Mouse (Mus musculus) stomach, postnatal 0 days (tissue): ENCODE results near the gene Rab11fip4. TPM values are rescaled to one million over a fixed set of nuclear protein-coding genes. Genes with fewer than 3 reads are reported as not detected.

Experiments used
- ATAC-seq: fragments of 200-750 bp; cut with Nextera tagmentation; 2 replicates; pipeline ENCODE4 v1.8.0; 2017; ENCODE audit not compliant: low FRiP score, low TSS enrichment
- DNase-seq: peaks from one replicate; pipeline ENCODE4 v3.0.0-alpha.2; 2016; ENCODE audit warnings: low spot score
- H3K27ac ChIP-seq: fragments of 300-500 bp; sonication (generic); replicated peaks from 2 replicates; pipeline ENCODE4 v1.5.1; 2014; ENCODE audit warnings: mild to moderate bottlenecking, control low read depth
- H3K27me3 ChIP-seq: fragments of 300-500 bp; sonication (generic); 2 replicates; pipeline ENCODE4 v1.6.1; 2014; ENCODE audit warnings: low read length; ENCODE audit not compliant: control insufficient read depth, insufficient read depth
- H3K36me3 ChIP-seq: fragments of 300-500 bp; sonication (generic); 2 replicates; pipeline ENCODE4 v1.6.1; 2014; ENCODE audit warnings: low read length, mixed read lengths; ENCODE audit not compliant: control insufficient read depth, insufficient read depth
- H3K4me1 ChIP-seq: fragments of 300-500 bp; sonication (generic); replicated peaks from 2 replicates; pipeline ENCODE4 v1.6.1; 2014; ENCODE audit warnings: antibody characterized with exemption; ENCODE audit not compliant: control insufficient read depth, insufficient read depth
- H3K4me2 ChIP-seq: fragments of 300-500 bp; sonication (generic); replicated peaks from 2 replicates; pipeline ENCODE4 v1.6.1; 2014; ENCODE audit warnings: low read depth, mild to moderate bottlenecking, control low read depth, moderate library complexity
- H3K4me3 ChIP-seq: fragments of 300-500 bp; sonication (generic); 2 replicates; pipeline ENCODE4 v1.5.1; 2014; ENCODE audit warnings: low read depth, low read length, control low read depth
- H3K9ac ChIP-seq: fragments of 300-500 bp; sonication (generic); 2 replicates; pipeline ENCODE4 v1.6.1; 2014; ENCODE audit warnings: mild to moderate bottlenecking, low read length, control low read depth, mixed read lengths
- H3K9me3 ChIP-seq: fragments of 300-500 bp; sonication (generic); 2 replicates; pipeline ENCODE4 v1.6.1; 2016; ENCODE audit warnings: low read length; ENCODE audit not compliant: control insufficient read depth
- CTCF ChIP-seq: IDR thresholded peaks from 2 replicates; pipeline ENCODE4 v1.5.1; 2016; ENCODE audit warnings: antibody characterized with exemption, low read depth, mild to moderate bottlenecking, moderate library complexity
- EP300 ChIP-seq: optimal IDR thresholded peaks from 2 replicates; pipeline ENCODE3; 2016; ENCODE audit warnings: antibody characterized with exemption
- WGBS: fragments of 180-500 bp; shearing (Covaris S2); extraction: QIAGEN DNeasy Blood & Tissue Kit; methylation state at CpG from one replicate; pipeline ENCODE4 v1.1.7; 2014; 5-methylcytosine and 5-hydroxymethylcytosine counted together
- polyA plus RNA-seq: library from polyadenylated mRNA; unstranded; fragments of >200 nt; fragmentation: Nextera tagmentation; extraction: Ambion mirVana; gene quantifications from 2 replicates; pipeline ENCODE4 v1.2.1, GENCODE M21; 2015

Rab11fip4 gene
- polyA plus RNA-seq, 1 experiment from 2014 or later: 0.98 TPM

DNA sequence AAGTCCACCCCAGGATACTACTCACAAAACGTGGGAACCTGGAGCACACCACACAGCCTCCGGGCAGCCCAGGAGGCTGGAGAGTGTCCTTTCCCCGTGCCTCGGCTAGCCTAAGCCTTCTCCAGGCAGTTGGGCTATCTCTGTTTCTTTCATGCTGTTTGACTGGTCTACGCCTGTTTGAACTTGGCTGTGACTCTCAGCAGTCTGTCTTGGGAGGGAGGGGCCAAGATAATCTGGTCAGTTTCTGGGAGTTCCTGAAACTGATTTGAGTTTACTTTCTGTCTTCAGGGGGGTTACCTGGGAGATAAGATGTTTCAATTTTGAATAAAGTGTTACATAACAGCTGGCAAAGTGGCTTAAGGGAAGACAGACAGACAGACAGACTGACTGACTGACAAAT lies 88.9 kb downstream of the Rab11fip4 start:
- H3K4me3 ChIP-seq: no peak overlapping the region
- WGBS: 52% methylated on average over 5 of the region's 5 CpGs
- H3K4me2 ChIP-seq: no peak overlapping the region
- no peaks in the 10 kb centered on the region for H3K4me1 ChIP-seq
- H3K27me3 ChIP-seq: no peaks in the 10 kb centered on the region
- no peak for DNase-seq
- H3K9me3 ChIP-seq: no peaks in the 10 kb centered on the region
- no peaks in the 10 kb centered on the region for H3K36me3 ChIP-seq
- no peak overlapping the region for H3K27ac ChIP-seq
- no peak overlapping the region for H3K9ac ChIP-seq
- ATAC-seq: peak; percentile 64
- TF ChIP-seq CTCF: no peak
- TF ChIP-seq EP300: no peak

DNA sequence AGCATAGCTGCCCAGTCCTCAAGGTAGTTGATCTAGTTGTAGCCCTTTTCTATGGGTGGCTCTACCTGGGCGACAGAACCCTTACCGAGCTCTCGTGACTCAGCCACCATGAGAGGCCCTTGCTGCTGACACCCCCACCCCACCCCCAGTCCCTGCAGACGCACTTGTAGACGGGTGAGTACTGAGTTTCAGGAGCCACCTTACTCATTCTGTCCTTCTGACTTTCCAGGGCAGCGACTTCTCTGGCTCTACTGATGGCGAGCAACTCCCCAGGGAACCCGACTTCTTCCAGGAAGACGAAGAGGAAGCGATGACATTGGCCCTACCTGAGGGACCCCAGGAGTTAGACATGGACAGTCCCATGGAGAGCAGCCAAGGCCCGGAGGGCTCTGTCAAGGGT lies 89.5 kb downstream of the Rab11fip4 start:
- ATAC-seq (no peak), DNase-seq (no peak)
- Histone ChIP-seq H3K36me3 (no peaks in the 10 kb centered on the region), H3K9me3 (no peaks in the 10 kb centered on the region), H3K27me3 (no peaks in the 10 kb centered on the region), H3K4me2 (no peak overlapping the region), H3K4me3 (no peak overlapping the region), H3K27ac (no peak overlapping the region), H3K4me1 (no peaks in the 10 kb centered on the region), H3K9ac (no peak overlapping the region)
- WGBS: 90% methylated on average over 11 of the region's 11 CpGs
- TF ChIP-seq CTCF (no peak), EP300 (no peak)

DNA sequence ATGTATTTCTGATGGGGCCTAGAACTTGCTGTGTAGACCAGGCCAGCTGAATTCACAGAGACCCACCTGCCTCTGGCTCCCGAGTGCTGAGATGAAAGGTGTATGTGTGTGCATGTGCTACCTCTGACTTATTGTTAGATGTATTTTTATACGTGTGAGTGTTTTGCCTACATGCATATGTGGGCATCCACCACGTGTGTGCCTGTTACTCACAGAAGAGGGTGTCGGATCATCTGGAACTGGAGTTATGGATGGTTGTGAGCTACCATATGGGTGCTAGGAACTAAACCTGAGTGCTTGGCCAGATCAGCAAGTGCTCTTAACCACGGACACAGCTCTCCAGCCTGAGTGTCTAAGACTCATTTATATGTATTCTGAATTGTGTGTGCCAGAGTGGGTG lies 90.2 kb downstream of the Rab11fip4 start:
- no peak overlapping the region for H3K27ac ChIP-seq
- no peak for TF ChIP-seq EP300
- TF ChIP-seq CTCF: no peak
- H3K27me3 ChIP-seq: no peaks in the 10 kb centered on the region
- no peak for DNase-seq
- no peak overlapping the region for H3K4me3 ChIP-seq
- no peak overlapping the region for H3K4me2 ChIP-seq
- no peaks in the 10 kb centered on the region for H3K36me3 ChIP-seq
- no peaks in the 10 kb centered on the region for H3K9me3 ChIP-seq
- no peak for ATAC-seq
- no peaks in the 10 kb centered on the region for H3K4me1 ChIP-seq
- no peak overlapping the region for H3K9ac ChIP-seq
- 77% methylated on average over 5 of the region's 5 CpGs for WGBS

- no peaks in the 10 kb centered on the region for H3K4me1 ChIP-seq
- 63% methylated on average over 3 of the region's 3 CpGs for WGBS
- no peak overlapping the region for H3K4me2 ChIP-seq
- DNase-seq: no peak
- no peaks in the 10 kb centered on the region for H3K9me3 ChIP-seq
- no peak overlapping the region for H3K4me3 ChIP-seq
- H3K27me3 ChIP-seq: no peaks in the 10 kb centered on the region
- H3K36me3 ChIP-seq: no peaks in the 10 kb centered on the region
- no peak overlapping the region for H3K9ac ChIP-seq
- TF ChIP-seq CTCF (no peak), EP300 (no peak)
- ATAC-seq: no peak
- H3K27ac ChIP-seq: no peak overlapping the region
Observed at GRCm38 (mm10) chr11:79681798-79682197, 90.8 kb downstream of the Rab11fip4 start.

DNA sequence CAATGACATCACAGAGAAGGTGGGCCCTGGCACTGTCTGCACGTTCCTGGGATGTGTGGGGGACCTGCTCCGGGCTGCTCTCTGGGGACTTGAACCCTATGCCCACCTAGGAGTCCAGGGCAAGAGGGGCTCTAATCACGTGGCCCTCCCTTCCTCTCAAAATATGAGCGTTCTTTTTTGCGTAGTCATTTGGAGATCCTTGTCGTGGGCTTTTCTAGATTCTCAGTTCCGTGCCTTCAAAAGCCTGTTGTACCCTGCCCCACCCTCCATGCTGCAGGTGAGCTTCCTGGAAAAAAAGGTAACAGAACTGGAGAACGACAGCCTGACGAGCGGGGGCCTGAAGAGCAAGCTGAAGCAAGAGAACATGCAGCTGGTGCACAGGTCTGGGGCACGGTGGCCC lies 94.1 kb downstream of the Rab11fip4 start:
- 77% methylated on average over 11 of the region's 11 CpGs for WGBS
- Histone ChIP-seq H3K36me3 (no peaks in the 10 kb centered on the region), H3K4me3 (no peak overlapping the region), H3K27ac (no peak overlapping the region), H3K9me3 (no peaks in the 10 kb centered on the region), H3K27me3 (no peaks in the 10 kb centered on the region), H3K4me1 (no peaks in the 10 kb centered on the region), H3K4me2 (no peak overlapping the region), H3K9ac (no peak overlapping the region)
- ATAC-seq (no peak), DNase-seq (no peak)
- TF ChIP-seq EP300: no peak
- no peak for TF ChIP-seq CTCF

DNA sequence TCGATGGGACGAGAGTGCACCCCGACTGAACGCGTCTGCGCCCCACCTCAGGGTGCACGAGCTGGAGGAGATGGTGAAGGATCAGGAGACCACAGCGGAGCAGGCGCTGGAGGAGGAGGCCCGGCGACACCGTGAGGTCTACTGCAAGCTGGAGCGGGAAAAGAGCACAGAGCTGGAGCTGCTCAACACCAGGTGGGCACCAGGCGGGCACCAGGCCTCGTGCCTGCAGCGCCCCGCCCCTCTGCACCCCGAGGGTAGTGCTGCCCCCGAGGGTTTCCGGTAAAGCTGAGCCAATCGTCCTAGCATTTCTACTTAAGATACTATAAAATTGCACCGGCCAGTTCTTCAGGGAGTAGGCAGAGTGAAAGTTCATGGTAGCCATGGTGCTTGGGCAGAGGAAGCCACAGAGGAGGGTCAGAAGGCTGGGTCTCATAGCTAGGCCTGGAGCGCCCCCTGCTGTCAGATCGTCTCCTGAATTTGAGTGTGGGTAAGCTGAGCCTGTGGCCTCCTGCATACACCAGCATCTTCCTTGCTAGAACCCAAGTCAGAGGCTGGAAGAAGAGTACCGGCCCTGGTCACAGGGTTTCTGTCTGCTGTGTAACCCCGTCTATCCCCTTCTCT lies 95.6 kb downstream of the Rab11fip4 start:
- peak; percentile 78 for ATAC-seq
- Histone ChIP-seq H3K4me2 (no peak overlapping the region), H3K4me1 (no peaks in the 10 kb centered on the region), H3K36me3 (no peaks in the 10 kb centered on the region), H3K27me3 (no peaks in the 10 kb centered on the region), H3K27ac (no peak overlapping the region), H3K4me3 (no peak overlapping the region), H3K9ac (no peak overlapping the region), H3K9me3 (no peaks in the 10 kb centered on the region)
- WGBS: 62% methylated on average over 26 of the region's 26 CpGs
- peak; percentile 91 for DNase-seq
- TF ChIP-seq CTCF (peak; percentile 93), EP300 (no peak)
